In the genomic region with DNA sequence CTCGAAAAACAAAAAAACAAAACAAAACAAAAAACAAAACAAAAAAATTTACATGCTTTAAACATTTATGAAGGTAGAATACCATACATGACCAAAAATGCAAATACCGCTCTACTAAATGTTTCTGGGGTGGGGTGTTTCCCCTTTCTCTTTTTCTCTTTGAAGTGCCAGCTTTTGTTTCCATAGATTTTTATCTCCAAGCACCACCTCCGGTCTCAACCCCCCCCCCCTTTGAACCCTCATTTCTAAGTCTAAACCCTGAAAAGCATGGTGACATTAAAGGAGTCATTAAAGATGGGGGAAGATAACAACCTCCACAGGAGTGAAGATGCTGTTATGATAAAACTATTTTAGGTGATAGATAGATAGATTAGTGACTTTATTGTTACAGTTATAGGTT, we compare ENCODE assay signal across 28 mouse cellular contexts.
DNase-seq lines count a peak whose midpoint lies in the region; ATAC-seq and TF ChIP-seq lines count a peak whose summit lies in the region.
"Had no signal": no experiment of that assay in that cellular context is flagged by ENCODE, and none has a peak within 500 bp of the region (broad histone marks: within the 10 kb centered on the region; RNA-seq: fewer than 3 reads in every experiment).

No protein-coding gene starts in this region.

- H3K27ac ChIP-seq in midbrain, embryonic 11.5 days (ENCODE audit: low read depth, low read length), result no peak overlapping the region
- no peak overlapping the region for H3K27ac ChIP-seq in midbrain, embryonic 14.5 days (replicated peaks; ENCODE audit: low read depth, low read length)
- H3K27ac ChIP-seq in hindbrain, embryonic 13.5 days, result no peak overlapping the region
- H3K27ac ChIP-seq in kidney, adult 2 months (ENCODE audit: insufficient read depth, low read depth, low read length), result no peak overlapping the region
- H3K27ac ChIP-seq: embryonic facial prominence, embryonic 10.5 days; embryonic facial prominence, embryonic 13.5 days; forebrain, embryonic 12.5 days; forebrain, embryonic 15.5 days; hindbrain, embryonic 12.5 days had no signal

- H3K4me2 ChIP-seq in midbrain, embryonic 11.5 days, result no peak overlapping the region
- no peak overlapping the region for H3K4me2 ChIP-seq in midbrain, embryonic 14.5 days (ENCODE audit: low read length)
- no peak overlapping the region for H3K4me2 ChIP-seq in hindbrain, embryonic 13.5 days
- H3K4me2 ChIP-seq: embryonic facial prominence, embryonic 13.5 days; forebrain, embryonic 12.5 days; forebrain, embryonic 15.5 days; heart, embryonic 11.5 days; hindbrain, embryonic 12.5 days had no signal

- TF ChIP-seq POLR2A in kidney, adult 2 months (IDR thresholded peaks at IDR 0.05; ENCODE audit: low read depth, low read length), result no peak

- 78% methylated on average over 3 of the region's 3 CpGs for WGBS in midbrain, embryonic 11.5 days
- 65% methylated on average over 3 of the region's 3 CpGs for WGBS in midbrain, embryonic 14.5 days
- 80% methylated on average over 3 of the region's 3 CpGs for WGBS in hindbrain, embryonic 13.5 days
- 82% methylated on average over 3 of the region's 3 CpGs for WGBS in kidney, adult 2 months

- H3K36me3 ChIP-seq in midbrain, embryonic 11.5 days (ENCODE audit: control insufficient read depth, insufficient read depth, low read length), result no peaks in the 10 kb centered on the region
- H3K36me3 ChIP-seq in midbrain, embryonic 14.5 days (ENCODE audit: control insufficient read depth, insufficient read depth, low read length), result no peaks in the 10 kb centered on the region
- no peaks in the 10 kb centered on the region for H3K36me3 ChIP-seq in hindbrain, embryonic 13.5 days
- no peaks in the 10 kb centered on the region for H3K36me3 ChIP-seq in kidney, adult 2 months (ENCODE audit: control insufficient read depth, insufficient read depth, low read length)
- H3K36me3 ChIP-seq: embryonic facial prominence, embryonic 10.5 days; embryonic facial prominence, embryonic 13.5 days; forebrain, embryonic 12.5 days; forebrain, embryonic 15.5 days; hindbrain, embryonic 12.5 days had no signal

- TF ChIP-seq CTCF in kidney, adult 2 months (conservative IDR thresholded peaks at IDR 0.05; ENCODE audit: insufficient read depth, insufficient read length, low read depth, low read length), result no peak

- no peaks in the 10 kb centered on the region for H3K27me3 ChIP-seq in midbrain, embryonic 11.5 days (ENCODE audit: control insufficient read depth, insufficient read depth, low read length)
- H3K27me3 ChIP-seq in midbrain, embryonic 14.5 days (ENCODE audit: control insufficient read depth, insufficient read depth, low read length), result no peaks in the 10 kb centered on the region
- no peaks in the 10 kb centered on the region for H3K27me3 ChIP-seq in hindbrain, embryonic 13.5 days
- no peaks in the 10 kb centered on the region for H3K27me3 ChIP-seq in kidney, adult 2 months (replicated peaks; ENCODE audit: control insufficient read depth, insufficient read depth, low read length)
- H3K27me3 ChIP-seq: CH12.LX; embryonic facial prominence, embryonic 13.5 days; forebrain, embryonic 12.5 days; forebrain, embryonic 15.5 days; hindbrain, embryonic 12.5 days; Patski had no signal

- H3K9ac ChIP-seq in midbrain, embryonic 11.5 days (ENCODE audit: low read length), result no peak overlapping the region
- H3K9ac ChIP-seq in midbrain, embryonic 14.5 days (replicated peaks; ENCODE audit: low read length), result no peak overlapping the region
- H3K9ac ChIP-seq in hindbrain, embryonic 13.5 days, result no peak overlapping the region
- H3K9ac ChIP-seq: embryonic facial prominence, embryonic 13.5 days; forebrain, embryonic 12.5 days; forebrain, embryonic 15.5 days; hindbrain, embryonic 12.5 days had no signal

- H3K9me3 ChIP-seq in midbrain, embryonic 11.5 days (ENCODE audit: control insufficient read depth, low read length), result no peaks in the 10 kb centered on the region
- no peaks in the 10 kb centered on the region for H3K9me3 ChIP-seq in midbrain, embryonic 14.5 days (ENCODE audit: control insufficient read depth, low read length)
- H3K9me3 ChIP-seq in hindbrain, embryonic 13.5 days, result no peaks in the 10 kb centered on the region
- H3K9me3 ChIP-seq: embryonic facial prominence, embryonic 10.5 days; embryonic facial prominence, embryonic 13.5 days; forebrain, embryonic 12.5 days; forebrain, embryonic 15.5 days; G1E; hindbrain, embryonic 12.5 days had no signal

- DNase-seq in midbrain, embryonic 11.5 days (ENCODE audit: low spot score, missing footprints), result peak; percentile 69
- DNase-seq in midbrain, embryonic 14.5 days, result no peak
- DNase-seq in CD4-positive, CD25-positive, alpha-beta regulatory T cell, adult 2 months (ENCODE audit: low read depth, low spot score), result peak; percentile 64
- peak; percentile 57 for DNase-seq in naive thymus-derived CD4-positive, alpha-beta T cell, adult 2 months (ENCODE audit: low read depth)
- DNase-seq in kidney, adult 2 months, result no peak
- DNase-seq: adrenal gland, adult 8-10 months; adrenal gland, postnatal 25 days; B cell, adult 2 months; cerebellum, adult 11-12 months; cerebellum, adult 8-10 months; cerebellum, postnatal 10 days; cerebellum, postnatal 36 days; embryo, embryonic 11 days; gastrocnemius, postnatal 10 days; heart, adult 11 months had no signal

- no peak for ATAC-seq in midbrain, embryonic 11.5 days (ENCODE audit: low FRiP score)
- ATAC-seq in midbrain, embryonic 14.5 days (ENCODE audit: low FRiP score, low TSS enrichment), result no peak
- peak; percentile 95 for ATAC-seq in activated CD4-positive, CD25-positive, alpha-beta regulatory T cell, adult 4 months
- no peak for ATAC-seq in hindbrain, embryonic 13.5 days (ENCODE audit: low FRiP score)
- ATAC-seq: forebrain, embryonic 15.5 days; hindbrain, embryonic 16.5 days; Patski had no signal

- H3K4me3 ChIP-seq in midbrain, embryonic 11.5 days (ENCODE audit: low read depth, low read length), result no peak overlapping the region
- no peak overlapping the region for H3K4me3 ChIP-seq in midbrain, embryonic 14.5 days (replicated peaks; ENCODE audit: low read depth, low read length)
- H3K4me3 ChIP-seq in hindbrain, embryonic 13.5 days, result no peak overlapping the region
- H3K4me3 ChIP-seq in kidney, adult 2 months (ENCODE audit: insufficient read depth, low read depth, low read length), result no peak overlapping the region
- H3K4me3 ChIP-seq: embryonic facial prominence, embryonic 10.5 days; embryonic facial prominence, embryonic 13.5 days; erythroblast, embryonic 14.5 days; forebrain, embryonic 12.5 days; forebrain, embryonic 15.5 days; hindbrain, embryonic 12.5 days had no signal

- H3K4me1 ChIP-seq in midbrain, embryonic 11.5 days (ENCODE audit: control insufficient read depth, insufficient read depth, low read length), result peaks cover 2% of the 10 kb centered on the region; the same call in 1 of the 2 replicates
- H3K4me1 ChIP-seq in midbrain, embryonic 14.5 days (ENCODE audit: control insufficient read depth, insufficient read depth, low read length), result peaks cover 13% of the 10 kb centered on the region
- 0 out of 2 replicates have a peak, but pooled peaks cover 4% of the 10 kb centered on the region for H3K4me1 ChIP-seq in hindbrain, embryonic 13.5 days (replicated peaks)
- no peaks in the 10 kb centered on the region for H3K4me1 ChIP-seq in kidney, adult 2 months (ENCODE audit: control insufficient read depth, insufficient read depth, low read length)
- H3K4me1 ChIP-seq: embryonic facial prominence, embryonic 10.5 days; embryonic facial prominence, embryonic 13.5 days; forebrain, embryonic 12.5 days; forebrain, embryonic 15.5 days had no signal

Comparison
In these comparisons a context has a peak if more than half of its experiments do, and no peak if none do; other contexts are left out.
1. DNase-seq: peak in midbrain, embryonic 11.5 days (single experiment), CD4-positive, CD25-positive, alpha-beta regulatory T cell, adult 2 months (single experiment) and naive thymus-derived CD4-positive, alpha-beta T cell, adult 2 months (single experiment); none in midbrain, embryonic 14.5 days (single experiment) and kidney, adult 2 months (single experiment).